Mouse (Mus musculus): ENCODE data around the gene Enkd1. TPM values are rescaled to one million over a fixed set of nuclear protein-coding genes. Genes with fewer than 3 reads are reported as not detected.

Gene Enkd1
- polyA plus RNA-seq, 1 experiment from 2014 or later, result 13.9 TPM

Other genes with a start within 250 kb of the Enkd1 start
- gene Tppp3, start 236.7 kb downstream of the Enkd1 start, polyA plus RNA-seq (2015; fragmentation: Nextera tagmentation; extraction: Ambion mirVana), result 253 and 288 TPM in 2 replicates
- 36.6 and 36.8 TPM in 2 replicates for gene Zdhhc1, start 211.3 kb downstream of the Enkd1 start, polyA plus RNA-seq (2015; fragmentation: Nextera tagmentation; extraction: Ambion mirVana)
- gene Hsd11b2, start 189.5 kb downstream of the Enkd1 start, polyA plus RNA-seq (2015; fragmentation: Nextera tagmentation; extraction: Ambion mirVana), result 1.0 and 1.1 TPM in 2 replicates
- 219 and 243 TPM in 2 replicates for gene Atp6v0d1, start 142.2 kb downstream of the Enkd1 start, polyA plus RNA-seq (2015; fragmentation: Nextera tagmentation; extraction: Ambion mirVana)
- 34.0 and 37.4 TPM in 2 replicates for gene Ripor1, start 103.0 kb downstream of the Enkd1 start, polyA plus RNA-seq (2015; fragmentation: Nextera tagmentation; extraction: Ambion mirVana)
- 87.0 and 113 TPM in 2 replicates for gene Ctcf, start 71.6 kb downstream of the Enkd1 start, polyA plus RNA-seq (2015; fragmentation: Nextera tagmentation; extraction: Ambion mirVana)
- gene Agrp, start 70.8 kb downstream of the Enkd1 start, polyA plus RNA-seq (2015; fragmentation: Nextera tagmentation; extraction: Ambion mirVana), result 1.2 and 1.9 TPM in 2 replicates
- 21.5 and 28.5 TPM in 2 replicates for gene Carmil2, start 21.9 kb downstream of the Enkd1 start, polyA plus RNA-seq (2015; fragmentation: Nextera tagmentation; extraction: Ambion mirVana)
- gene Acd, start 7.1 kb downstream of the Enkd1 start, polyA plus RNA-seq (2015; fragmentation: Nextera tagmentation; extraction: Ambion mirVana), result 81.1 and 89.4 TPM in 2 replicates
- 47.9 and 59.6 TPM in 2 replicates for gene Pard6a, start 7.1 kb downstream of the Enkd1 start, polyA plus RNA-seq (2015; fragmentation: Nextera tagmentation; extraction: Ambion mirVana)
- 0.22 and 0.35 TPM in 2 replicates for gene 4933405L10Rik, start 555 bp downstream of the Enkd1 start, polyA plus RNA-seq (2015; fragmentation: Nextera tagmentation; extraction: Ambion mirVana)
- 60.5 and 73.8 TPM in 2 replicates for gene Gfod2, start 50.5 kb upstream of the Enkd1 start, polyA plus RNA-seq (2015; fragmentation: Nextera tagmentation; extraction: Ambion mirVana)
- 9.9 and 10.4 TPM in 2 replicates for gene Ranbp10, start 119.1 kb upstream of the Enkd1 start, polyA plus RNA-seq (2015; fragmentation: Nextera tagmentation; extraction: Ambion mirVana)
- gene Tsnaxip1, start 119.5 kb upstream of the Enkd1 start, polyA plus RNA-seq (2015; fragmentation: Nextera tagmentation; extraction: Ambion mirVana), result 0.28 and 0.47 TPM in 2 replicates
- 47.5 and 49.3 TPM in 2 replicates for gene Cenpt, start 145.1 kb upstream of the Enkd1 start, polyA plus RNA-seq (2015; fragmentation: Nextera tagmentation; extraction: Ambion mirVana)
- 55.8 and 58.3 TPM in 2 replicates for gene Thap11, start 146.9 kb upstream of the Enkd1 start, polyA plus RNA-seq (2015; fragmentation: Nextera tagmentation; extraction: Ambion mirVana)
- 145 and 174 TPM in 2 replicates for gene Nutf2, start 152.4 kb upstream of the Enkd1 start, polyA plus RNA-seq (2015; fragmentation: Nextera tagmentation; extraction: Ambion mirVana)
- gene Edc4, start 172.7 kb upstream of the Enkd1 start, polyA plus RNA-seq (2015; fragmentation: Nextera tagmentation; extraction: Ambion mirVana), result 45.3 and 46.5 TPM in 2 replicates
- gene Nrn1l, start 185.4 kb upstream of the Enkd1 start, polyA plus RNA-seq (2015; fragmentation: Nextera tagmentation; extraction: Ambion mirVana), result 1.4 and 1.5 TPM in 2 replicates
- gene Pskh1, start 192.2 kb upstream of the Enkd1 start, polyA plus RNA-seq (2015; fragmentation: Nextera tagmentation; extraction: Ambion mirVana), result 9.3 and 14.9 TPM in 2 replicates
- 3.2 and 3.5 TPM in 2 replicates for gene Ctrl, start 225.7 kb upstream of the Enkd1 start, polyA plus RNA-seq (2015; fragmentation: Nextera tagmentation; extraction: Ambion mirVana)
- gene Psmb10, start 230.2 kb upstream of the Enkd1 start, polyA plus RNA-seq (2015; fragmentation: Nextera tagmentation; extraction: Ambion mirVana), result 86.8 and 142 TPM in 2 replicates
- 3.1 and 3.3 TPM in 2 replicates for gene Lcat, start 235.2 kb upstream of the Enkd1 start, polyA plus RNA-seq (2015; fragmentation: Nextera tagmentation; extraction: Ambion mirVana)

Measured in neural tube, embryonic 15.5 days (tissue).